Mouse (Mus musculus) ES-E14 (cell line): ENCODE results near the gene 1110051M20Rik.

Source experiments
- CHD2 ChIP-seq: IDR thresholded peaks from 2 replicates; pipeline ENCODE4 v1.6.1; 2014; ENCODE audit warnings: mild to moderate bottlenecking, low read depth, low read length, inconsistent platforms
- HCFC1 ChIP-seq: IDR thresholded peaks from 2 replicates; pipeline ENCODE4 v1.6.1; 2012; ENCODE audit warnings: low read length, inconsistent platforms, borderline replicate concordance; ENCODE audit not compliant: insufficient read depth
- MAFK ChIP-seq: IDR thresholded peaks from 2 replicates; pipeline ENCODE4 v1.6.1; 2014; ENCODE audit warnings: mild to moderate bottlenecking, low read depth, low read length, inconsistent platforms; ENCODE audit not compliant: insufficient read depth
- ZNF384 ChIP-seq: IDR thresholded peaks from 2 replicates; pipeline ENCODE4 v1.6.1; 2012; ENCODE audit warnings: low read depth, low read length, inconsistent platforms

DNA sequence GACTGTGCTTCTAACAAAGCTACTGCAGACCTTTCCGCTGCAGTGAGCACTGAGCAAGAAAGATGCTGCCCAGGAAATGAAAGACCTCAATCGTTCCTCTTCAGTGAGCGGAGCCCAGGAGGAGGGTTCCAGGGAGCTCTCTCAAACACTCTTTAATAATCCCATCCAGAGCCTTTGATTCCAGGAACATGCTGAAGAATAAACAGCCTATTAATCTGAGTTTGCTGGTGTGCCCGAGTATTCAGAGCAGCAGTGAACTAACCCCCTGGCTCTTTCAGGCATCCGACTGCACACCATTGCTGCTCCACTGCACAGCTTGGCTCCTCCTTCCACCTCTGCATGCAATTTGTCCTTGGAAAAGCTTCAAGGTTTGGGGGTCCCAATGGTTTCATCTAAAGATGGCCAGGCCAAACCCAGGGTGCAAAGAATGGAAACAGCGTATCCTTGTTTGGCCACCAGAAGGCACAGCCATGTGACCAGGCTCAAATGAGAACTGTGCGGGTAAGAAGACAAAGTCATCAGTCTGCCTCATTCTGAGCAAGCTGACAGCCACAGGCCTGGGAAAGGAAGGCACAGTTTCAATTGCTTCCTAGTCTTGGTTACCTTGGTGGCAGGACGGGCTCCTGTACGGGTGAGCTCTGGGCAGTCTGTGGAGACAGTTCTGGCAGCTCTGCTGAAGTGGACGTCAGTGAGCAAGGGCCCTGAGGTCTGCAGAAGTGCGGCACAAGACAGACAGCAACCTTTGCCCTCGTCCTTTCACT, 116.4 kb downstream of the 1110051M20Rik start:
- no peak for TF ChIP-seq MAFK
- TF ChIP-seq ZNF384, result no peak
- TF ChIP-seq CHD2, result no peak
- TF ChIP-seq HCFC1, result no peak
